Mouse (Mus musculus) c-Kit-positive CD71-negative TER-119-negative erythroid progenitor cells, embryonic 14.5 days (primary cell): ENCODE measurements at regions not wholly inside any gene's neighbourhood (a gene's known extent, or its start where the extent isn't known, plus 50 kb on each side); places are given as distances from the start of the nearest gene placed in this dataset.

ENCODE experiments used
- DNase-seq: peaks from one replicate; pipeline ENCODE4 v3.0.0-alpha.2; 2013; ENCODE audit warnings: low read depth

- DNase-seq, result no peak
Measured at GRCm38 (mm10) chr7:121589088-121589605, 117.9 kb downstream of the Usp31 start.

GRCm38 (mm10) chr7:121587713-121588112 is 119.3 kb downstream of the Usp31 start:
- no peak for DNase-seq

DNA sequence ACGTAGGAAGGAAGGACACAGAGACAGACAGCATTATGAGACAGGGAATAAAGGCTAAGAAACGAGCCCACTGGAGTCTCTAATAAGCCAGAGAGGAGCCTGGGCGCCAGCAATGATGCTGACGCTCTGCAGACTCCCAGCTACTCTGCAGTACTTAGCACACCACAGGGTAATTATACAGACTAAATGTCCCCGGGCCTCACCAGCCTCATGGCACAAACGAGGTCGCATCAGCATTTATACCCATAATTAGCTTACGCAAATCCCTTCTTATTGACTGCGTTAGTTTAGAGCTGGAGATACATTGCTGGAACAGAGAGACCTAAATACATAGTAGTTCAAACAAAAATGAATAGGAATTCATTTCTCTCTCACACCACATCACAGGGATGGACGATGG is 121.3 kb downstream of the Usp31 start:
- no peak for DNase-seq

- DNase-seq, result no peak
Measured at GRCm38 (mm10) chr7:121579497-121579896, 127.6 kb downstream of the Usp31 start.

DNA sequence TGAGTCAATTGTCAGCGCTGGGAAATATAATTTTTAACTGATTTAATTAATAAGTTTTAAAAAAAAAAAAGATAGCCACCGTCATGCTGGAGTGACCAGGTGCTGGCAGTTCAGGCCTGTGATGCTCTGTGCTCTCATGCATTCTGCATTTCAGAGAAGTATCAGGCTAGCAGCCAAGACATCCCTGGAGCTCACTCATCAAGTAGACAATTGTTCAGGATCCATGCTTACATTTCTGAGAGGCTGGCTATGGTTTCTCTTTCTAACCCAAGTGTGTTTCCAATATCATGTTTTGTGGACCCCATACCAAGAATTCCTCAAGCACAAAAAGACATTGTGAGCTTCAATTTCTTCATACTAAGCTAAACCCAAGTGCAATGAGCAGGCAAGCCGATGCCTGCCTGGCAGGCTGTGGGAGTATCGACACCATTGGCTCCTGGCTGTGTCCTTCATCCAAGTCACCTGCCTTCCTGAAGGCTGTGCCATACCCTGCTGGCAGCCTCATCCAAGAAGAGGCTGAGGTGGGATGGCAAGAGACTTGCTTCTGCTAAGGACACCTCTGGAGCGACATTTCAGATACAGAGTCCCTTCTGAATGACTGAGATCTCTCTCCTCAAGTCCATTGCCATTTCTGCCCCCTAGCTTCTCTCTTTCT is 134.2 kb downstream of the Usp31 start:
- no peak for DNase-seq

DNA sequence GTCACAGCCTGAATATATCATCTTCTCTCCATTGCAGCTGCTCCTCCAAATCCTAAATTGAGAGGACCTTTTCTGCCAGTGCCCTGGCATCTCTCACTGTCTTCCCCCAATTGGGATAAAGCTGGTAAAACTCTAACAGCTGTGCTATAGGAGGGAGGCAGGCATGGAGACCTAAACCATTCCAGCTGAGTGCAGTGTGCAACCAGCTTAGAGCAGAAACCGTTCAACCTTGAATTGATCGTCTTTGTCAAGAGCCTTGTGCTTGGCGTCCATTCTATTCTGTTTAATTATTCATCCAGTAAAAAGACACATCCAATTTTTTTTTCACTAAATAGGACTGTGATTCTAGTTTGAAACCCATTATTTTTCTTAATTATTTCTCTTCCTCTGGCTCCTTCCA is 135.3 kb downstream of the Usp31 start:
- no peak for DNase-seq

- DNase-seq, result no peak
Measured at GRCm38 (mm10) chr7:121571292-121571691, 135.8 kb downstream of the Usp31 start.

GRCm38 (mm10) chr7:121569248-121569647 is 137.8 kb downstream of the Usp31 start:
- DNase-seq, result no peak

DNA sequence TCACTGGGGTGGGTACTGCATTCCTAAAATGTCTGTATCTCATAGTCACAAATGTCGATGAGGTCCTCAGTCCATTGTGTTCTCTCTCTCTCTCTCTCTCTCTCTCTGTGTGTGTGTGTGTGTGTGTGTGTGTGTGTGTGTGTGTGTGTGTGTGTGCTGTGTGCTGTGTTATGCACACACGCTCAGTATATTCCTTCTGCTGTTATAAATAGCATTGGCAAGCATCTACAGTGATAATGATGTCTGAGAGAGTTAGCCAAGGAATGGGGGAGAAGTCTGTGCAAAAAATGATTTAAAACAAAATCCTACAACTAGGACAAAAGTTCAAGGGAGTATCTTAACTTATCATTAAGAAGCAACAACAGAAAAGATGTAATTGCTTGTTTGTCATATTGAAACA is 139.0 kb downstream of the Usp31 start:
- DNase-seq, result no peak

GRCm38 (mm10) chr7:121563526-121563925 is 143.5 kb downstream of the Usp31 start:
- DNase-seq, result peak; percentile 22

DNA sequence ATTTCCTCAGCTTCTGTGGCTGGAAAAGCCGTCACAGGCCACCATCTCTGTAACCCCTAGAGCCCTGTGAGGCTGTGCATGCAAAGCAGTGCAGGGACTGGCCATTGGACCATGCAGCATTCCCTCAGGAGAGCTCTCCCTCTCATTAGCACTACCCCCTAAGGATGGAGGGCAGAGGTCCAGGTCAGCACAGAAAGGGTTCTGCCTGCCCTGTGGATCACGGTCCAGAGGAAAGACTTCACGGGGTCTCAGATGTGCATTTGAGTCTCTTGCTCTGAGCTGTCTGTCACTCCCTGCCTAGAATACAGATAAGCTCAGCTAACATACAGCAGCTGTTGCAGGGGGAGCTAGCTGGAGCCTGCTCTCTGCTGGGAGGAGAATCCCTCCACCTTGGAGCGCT is 151.6 kb downstream of the Usp31 start:
- DNase-seq, result no peak
